Mouse (Mus musculus) thymus, postnatal 10 days (tissue): Measurements from ENCODE around the gene Car11.
A peak's percentile ranks its signal among the peaks of the same experiment; 100 is the strongest.

Experiments
- DNase-seq, 2 experiments: peaks; one replicate each; pipeline ENCODE4 v3.0.0; 2021; ENCODE audit warnings: low spot score in 2 of 2

Car11 gene

DNA sequence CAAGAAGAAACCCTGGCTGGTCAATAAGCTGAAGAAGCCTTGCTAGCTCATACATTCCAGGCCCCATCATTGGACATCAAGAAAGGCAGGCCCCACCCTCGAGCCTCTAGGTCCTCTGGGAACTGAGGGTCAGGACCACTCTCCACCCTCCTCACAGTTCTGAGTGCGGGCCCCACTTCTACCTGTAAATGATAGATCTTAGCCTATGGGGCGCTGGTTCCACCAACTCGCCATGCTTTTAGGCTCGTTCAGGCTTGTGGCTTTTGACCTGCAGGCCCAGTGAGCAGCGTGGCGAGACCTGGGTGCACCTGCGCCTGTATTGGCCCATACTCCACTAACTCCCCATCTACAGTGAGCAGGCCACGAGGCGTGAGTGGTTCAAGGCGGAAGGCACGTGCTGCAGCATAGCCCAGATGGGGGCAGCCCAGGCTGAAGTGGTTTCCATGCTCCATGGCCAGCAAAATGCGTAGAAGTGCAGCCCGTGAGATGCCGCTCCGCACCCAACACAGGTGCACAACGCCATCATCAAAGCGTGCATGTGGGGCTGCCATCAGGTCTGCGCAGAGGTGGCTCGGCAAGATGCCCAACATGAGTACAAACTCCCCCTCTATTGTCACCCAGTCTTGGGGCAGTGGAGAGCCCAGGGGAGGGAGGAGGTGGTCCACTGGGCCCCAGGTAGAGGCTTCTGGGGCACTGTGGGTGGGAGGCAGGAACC, 11.0 kb downstream of the Car11 start:
- no peak for DNase-seq

DNA sequence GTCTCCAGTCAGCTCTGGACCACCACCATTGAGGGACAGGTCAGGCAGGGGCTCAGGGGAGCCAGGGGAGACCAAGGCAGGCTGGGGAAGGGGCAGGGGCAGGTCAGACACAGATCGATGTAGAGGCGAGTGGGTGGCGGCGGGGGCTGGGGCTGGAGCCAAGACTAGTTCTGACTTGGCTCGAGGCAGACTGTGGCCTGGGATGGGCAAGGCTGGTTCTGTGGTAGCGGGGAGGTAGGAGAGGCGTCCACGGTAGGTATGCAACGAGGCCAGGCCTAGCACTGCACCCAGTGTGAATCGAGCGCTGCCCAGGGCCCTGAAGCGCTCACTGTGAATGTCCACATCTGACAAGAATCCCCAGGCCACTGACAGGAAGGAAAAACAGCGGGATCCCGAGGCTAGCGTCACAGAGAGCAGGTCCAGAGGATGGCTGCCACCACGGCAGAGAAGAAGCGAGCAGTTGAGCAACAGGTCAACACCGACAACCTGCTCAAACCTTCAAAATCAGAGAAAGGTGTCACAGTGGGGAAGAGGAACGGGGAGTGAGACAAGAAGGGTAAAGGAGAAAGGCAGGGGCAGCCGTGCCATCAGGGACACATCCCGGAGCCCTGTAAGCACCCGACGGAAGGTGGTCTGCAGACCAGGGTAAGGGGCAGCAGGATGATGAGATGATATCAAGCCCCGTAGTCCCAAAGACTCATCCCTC, 11.8 kb downstream of the Car11 start:
- no peak for DNase-seq

DNA sequence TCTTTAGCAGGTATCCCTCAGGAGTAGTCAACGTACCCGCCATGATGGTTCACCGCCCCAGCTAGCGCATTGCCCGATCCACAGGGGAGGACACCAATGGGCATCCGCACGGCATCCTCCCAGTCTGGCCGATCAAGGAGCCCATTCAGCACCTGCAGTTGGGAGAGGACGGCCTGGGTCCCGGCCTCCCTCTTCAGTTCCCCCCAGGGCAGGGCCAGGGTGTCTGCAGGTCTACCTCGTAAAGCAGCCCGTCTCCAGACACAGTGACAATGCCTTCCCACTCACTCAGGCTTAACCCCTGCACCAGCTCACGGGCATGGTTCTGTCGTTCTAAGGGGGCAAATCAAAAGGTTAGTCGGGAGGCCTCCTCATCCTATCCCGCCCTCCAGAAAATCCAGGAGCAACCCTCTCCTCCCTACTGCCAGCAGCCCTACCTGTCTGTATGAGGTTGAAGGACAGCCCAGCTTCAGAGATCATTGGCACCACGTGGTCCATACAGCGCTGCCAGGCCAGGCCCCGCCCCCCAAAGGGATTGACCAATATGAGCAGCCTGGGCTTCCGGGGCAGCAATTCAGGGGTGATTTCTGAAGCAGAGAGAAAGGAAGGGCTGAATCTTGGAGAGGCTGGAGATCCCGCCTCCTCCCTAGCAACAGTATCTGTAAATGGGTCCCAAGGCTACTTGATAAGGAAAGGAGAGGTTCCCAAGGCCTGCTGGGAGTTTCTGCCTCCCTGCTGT, 12.5 kb downstream of the Car11 start:
- no peak for DNase-seq

DNA sequence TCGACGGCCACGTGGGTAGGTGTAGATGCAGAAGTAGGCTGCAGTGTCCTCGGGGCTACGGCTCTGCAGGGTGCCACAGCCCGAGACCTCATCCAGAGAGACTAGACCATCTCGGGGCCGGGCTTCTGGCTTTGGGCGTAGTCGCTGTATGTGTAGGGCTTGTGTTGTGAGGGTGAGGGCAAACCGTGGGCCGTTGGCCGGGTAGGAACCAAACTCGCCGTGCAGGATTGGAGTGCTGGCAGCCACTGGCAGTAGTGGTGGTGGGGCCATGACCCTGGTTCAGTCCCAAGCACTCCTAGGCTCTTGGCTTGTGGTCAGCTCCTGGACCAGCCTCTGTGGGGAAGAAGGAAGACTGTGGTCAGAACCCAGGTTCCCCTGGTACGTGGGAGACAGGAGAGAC, 13.8 kb downstream of the Car11 start:
- DNase-seq, result no peak

DNA sequence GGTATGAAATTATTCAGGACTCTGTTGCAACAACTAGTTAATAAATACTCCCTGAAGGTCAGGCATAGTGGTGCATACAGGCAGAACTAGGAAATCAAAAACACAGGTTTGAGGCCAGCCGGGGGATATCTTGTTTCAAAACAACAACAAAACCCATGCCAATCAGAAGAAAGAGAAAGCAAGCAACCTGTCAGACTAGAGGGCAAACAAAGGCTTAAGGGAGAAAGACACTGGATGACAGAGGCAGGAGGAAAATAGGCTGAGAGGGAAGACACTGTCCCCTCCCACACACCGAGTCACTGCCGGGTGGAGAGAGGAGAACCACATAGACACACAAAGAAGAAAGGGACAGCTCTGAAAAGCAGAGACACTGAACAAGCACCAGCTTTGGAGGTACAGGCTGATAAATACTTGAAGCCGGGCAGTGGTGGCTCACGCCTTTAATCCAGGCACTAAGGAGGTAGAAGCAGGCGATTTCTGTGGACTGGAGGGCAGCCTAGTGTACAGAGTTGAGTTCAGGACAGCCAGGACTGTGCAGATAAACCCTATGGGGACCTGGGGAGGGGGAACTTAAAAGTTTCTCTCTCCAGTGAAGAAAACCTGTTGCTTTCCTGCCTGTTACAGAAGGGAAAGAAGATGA, 14.4 kb downstream of the Car11 start:
- no peak for DNase-seq

DNA sequence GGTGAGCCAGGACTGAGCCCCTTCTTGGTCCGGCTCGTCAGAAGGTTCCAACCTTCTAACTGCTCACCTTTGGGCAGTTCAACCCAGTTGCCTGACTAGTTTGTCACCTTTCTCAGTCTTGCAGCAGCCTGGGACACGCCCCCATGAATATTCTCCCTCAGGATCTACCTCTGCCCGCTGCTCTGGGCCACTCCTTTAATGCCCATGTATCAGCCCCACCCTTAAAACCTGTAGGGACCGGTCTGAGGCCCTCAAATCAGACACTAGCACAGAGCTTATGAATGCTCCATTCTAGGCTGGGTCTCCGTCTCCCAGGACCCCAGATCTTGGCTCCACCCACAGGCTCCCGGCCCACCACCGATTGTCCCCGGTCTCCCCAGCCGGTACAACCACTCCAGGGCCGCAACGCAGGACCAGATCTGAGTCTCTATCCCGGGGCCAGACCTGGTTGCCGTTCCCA, 15.0 kb downstream of the Car11 start:
- DNase-seq, result no peak

DNA sequence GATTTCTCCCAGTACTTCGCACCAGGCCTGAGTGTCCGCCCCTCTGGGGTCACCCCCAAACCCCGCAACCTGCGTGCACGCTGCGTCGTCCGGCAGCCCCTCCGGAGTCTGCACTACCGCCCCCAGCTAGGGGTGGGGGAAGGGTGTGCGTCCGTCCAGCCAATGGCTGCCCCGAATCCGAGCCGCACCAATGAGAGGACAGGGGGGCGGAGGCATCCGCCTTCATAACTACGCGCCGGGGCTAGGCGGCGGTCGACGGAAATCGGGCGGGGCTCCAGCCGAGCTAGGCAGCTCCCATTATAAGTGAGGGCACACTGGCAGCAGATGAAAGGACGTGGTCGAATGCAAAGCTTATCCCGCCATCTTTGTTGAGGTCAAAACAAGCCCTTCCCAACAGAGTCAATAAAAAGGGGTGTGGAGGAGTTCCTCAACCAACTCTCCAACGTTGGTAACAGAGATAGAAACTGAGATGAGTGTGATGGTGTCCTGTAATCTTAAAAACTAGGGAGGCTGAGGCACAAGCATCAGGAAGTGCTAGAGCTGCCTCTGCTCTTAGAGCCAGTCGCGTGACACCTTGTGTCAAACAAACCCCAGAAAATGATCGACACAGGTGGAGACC, 15.6 kb downstream of the Car11 start, which contains the start of gene Rpl18:
Gene Rpl18 (plus strand): TSS at position 368 of the 619 bp plus-strand sequence.
- peak; percentile 96 to 98 for DNase-seq

DNA sequence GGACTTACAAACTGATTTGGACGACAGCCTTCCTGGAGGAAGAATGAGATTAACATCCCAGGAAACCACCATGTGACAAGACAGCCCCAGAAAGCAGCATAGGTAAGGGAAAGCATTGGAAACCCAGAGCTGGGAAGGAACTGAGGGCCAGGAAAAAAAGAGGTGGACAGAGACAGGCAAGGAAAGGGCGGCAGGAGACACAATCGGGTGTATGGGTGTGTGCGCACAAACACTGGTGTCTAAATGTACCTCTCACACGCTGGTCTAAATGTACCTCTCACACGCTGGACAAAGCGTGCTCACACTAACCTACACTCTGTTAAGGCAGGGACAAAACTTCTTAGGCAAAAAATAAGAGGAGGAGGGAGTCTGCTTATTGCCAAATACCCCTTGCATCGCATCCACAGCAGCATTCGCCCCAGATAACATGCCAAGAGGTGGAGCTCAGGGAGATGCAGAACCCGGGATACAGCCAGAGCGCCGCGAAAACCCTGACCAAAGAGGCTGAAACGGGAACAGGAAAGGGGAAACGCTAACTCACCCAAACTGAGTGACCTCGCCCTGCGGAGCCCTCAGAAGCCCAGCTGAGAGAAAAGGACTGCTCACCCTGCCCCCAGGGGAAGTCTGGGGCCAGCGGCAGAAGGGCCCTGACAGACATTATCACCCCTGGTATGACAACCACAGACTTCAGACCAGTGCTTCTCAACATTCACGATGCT, 16.3 kb downstream of the Car11 start:
- DNase-seq, result peak in 1 of 2 experiments; percentile 13

DNA sequence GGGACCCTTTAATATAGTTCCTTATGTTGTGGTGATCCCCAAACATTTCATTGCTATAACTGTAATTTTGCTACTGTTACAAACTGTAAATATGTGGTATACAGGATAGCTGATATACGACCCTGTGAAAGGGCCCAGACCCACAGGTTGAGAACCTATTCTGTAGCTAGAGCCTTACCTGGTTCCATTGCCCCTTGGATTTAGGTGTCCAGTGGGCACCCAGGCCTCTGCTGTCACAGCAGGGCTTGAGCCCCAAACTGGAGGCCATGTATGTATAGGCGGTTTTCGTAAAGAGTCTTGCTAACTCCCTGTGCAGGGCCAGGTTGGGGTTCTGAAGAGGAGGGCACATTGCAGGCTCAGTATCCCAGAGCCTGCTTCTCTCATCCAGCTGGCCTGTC, 16.8 kb downstream of the Car11 start:
- DNase-seq, result peak in 1 of 2 experiments; percentile 3

DNA sequence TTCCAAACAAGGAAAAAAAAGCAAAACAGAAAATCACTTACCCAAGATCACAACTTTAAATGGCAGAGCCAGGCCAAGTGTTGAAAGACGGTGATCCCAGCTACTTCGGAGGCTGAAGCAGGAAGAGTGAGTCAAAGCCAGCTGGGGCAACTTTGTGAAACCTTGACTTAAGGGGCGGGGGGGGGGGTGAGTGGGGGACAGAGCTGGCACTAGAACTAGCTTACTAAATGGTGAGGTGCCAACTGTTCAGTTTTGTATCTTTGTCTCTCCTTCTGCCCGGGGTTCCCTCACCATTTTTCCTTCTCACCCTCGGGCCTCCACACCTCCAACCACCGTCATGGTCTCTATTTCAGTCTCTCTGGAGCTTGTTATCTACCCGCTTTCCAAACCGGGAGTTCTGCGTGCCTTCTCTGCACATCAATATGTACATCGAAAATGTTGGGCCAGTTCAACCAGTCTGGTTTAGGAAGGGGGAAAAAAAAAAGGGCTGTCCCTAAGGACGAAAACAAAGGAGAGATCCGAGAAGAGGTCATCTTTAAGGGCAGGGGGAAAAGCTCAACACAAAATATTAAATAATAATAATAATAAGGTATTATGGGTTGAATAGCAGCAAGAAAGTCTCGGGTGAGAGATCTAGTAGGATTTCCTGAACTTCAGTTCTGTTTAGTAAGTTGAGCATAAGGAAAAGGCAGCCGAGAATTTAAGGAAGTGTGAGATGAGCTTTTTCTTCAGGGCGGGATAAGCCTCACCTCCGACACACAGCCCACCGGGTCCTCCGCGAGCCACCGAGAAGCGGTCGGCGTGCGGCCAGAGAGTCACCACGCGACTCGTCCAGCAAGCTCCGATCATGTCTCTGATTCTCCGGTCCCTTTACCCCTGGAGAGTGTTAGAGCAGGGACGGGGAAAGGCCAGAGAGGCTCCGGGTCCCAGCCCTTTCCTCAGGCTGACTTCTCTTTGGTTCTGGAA, 17.6 kb downstream of the Car11 start:
- peak in 1 of 2 experiments; percentile 7 for DNase-seq

DNA sequence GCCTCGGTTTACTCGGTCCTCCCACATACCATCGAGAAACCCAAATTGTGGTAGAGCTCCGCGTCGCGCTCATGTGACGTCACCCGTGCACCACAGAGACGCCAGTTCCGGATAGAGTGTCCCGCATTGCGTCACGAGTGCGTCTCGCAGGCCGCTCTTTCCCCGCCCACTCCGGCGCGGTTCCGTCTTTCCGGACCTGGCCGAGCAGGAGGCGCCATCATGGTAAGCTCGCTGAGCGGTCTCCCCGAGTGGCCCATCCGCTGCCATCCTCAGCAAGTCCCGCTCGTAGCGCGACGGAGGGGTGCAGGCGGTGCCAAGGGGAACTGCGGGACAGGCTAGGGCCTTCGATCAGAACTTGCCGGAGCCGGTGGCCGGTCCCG, 18.3 kb downstream of the Car11 start, which contains the start of gene Sphk2:
Gene Sphk2 (minus strand): TSS at position 85 of the 380 bp plus-strand sequence.
- DNase-seq, result peak; percentile 97

DNA sequence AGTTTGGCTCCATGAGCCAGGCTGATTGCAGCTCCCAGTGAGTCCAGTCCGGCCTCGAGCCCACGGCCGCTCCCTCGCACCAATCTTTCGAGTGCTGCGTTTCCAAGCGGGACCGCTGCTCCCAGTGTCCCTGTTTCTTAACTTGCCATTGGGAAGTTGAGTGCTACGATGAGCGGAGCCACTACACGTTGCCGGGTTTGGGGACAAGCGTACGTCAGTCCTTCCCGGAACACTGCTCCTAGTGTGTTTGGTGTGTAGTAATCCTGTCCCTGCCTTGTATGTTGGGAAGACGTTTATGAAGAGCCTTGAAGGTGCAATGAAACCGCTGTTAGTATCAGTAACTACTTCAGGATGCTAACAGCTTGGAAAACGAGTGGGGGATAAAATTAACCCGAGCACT, 18.7 kb downstream of the Car11 start:
- DNase-seq, result no peak

DNA sequence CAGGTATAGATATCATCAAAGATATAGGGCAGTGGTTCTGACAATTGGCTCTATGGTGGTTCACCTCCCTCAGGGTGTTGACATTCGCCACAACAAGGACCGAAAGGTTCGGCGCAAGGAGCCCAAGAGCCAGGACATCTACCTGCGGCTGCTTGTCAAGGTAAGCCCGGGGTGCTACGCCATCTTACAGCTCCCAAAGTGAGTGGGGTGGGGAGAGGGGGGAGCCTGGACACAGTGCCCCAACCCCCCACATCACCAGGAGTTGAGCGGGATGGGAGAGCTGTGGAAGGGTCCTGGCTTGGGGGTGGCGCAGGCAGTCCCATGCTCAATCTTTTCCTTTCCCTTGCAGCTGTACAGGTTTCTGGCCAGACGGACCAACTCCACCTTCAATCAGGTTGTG, 19.5 kb downstream of the Car11 start:
- DNase-seq, result peak in 1 of 2 experiments; percentile 3

DNA sequence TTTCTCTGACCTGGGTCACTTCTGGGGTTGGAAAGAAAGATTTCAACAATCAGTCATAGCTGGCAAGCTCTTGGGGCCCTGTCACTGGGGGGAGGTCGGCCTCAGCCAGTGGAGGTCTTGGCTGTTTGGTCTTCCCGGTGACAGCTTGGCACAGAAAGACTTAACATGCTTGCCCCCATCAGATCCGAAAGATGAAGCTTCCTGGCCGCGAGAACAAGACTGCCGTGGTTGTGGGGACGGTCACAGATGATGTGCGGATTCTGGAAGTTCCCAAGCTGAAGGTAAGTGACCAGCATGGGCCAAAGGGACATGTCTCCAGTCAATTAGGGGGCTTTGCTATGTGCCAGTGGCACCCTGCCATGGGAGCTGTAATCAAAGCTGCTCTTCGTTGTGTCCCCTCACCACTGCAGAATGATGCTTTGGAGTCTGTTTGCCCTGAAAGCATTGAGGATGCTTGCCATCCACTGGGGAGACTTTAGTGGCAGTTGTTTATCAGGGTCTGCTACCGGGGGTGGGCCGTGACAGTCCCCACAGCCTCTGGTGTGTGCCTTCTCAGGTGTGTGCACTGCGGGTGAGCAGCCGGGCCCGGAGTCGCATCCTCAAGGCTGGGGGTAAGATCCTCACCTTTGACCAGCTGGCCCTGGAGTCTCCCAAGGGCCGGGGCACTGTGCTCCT, 20.2 kb downstream of the Car11 start:
- DNase-seq, result peak in 1 of 2 experiments; percentile 2

DNA sequence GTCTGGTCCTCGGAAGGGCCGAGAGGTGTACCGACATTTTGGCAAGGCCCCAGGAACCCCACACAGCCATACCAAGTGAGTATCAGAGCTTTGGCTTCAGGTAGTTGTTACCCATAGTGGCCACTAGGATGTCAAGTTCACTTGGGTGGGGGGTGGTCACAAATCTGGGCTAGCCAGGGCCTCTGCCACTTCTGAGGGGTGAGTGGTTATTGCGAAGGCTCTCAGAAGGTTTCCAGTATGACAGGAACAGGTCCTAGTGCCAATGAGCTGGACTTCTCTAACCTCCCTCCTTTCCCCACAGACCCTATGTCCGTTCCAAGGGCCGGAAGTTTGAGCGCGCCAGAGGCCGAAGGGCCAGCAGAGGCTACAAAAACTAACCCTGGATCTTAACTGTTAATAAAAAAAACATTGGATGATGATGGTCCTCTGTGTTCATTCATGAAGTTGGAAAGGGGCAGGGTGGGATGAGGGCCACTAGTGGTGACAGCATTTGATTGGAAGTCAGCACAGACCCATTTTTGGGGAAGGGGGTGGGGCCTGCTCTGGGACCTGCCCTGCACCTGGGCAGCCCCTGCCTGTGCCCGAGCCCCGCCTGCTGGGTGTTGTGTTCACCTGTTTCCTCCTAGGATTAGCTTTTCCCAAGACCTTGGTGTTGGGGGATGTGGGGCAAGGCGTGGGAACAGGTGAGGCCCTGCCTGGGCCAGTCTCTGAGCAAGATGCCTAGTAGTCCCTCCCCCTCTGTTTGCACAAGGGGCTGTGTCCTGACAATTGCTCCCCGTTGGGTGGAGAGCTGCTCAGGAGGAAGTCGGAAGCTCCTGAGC, 21.0 kb downstream of the Car11 start, which contains the start of gene Fam83e:
Gene Fam83e (plus strand): TSS at position 800 of the 821 bp plus-strand sequence.
- DNase-seq, result peak in 1 of 2 experiments; percentile 11

DNA sequence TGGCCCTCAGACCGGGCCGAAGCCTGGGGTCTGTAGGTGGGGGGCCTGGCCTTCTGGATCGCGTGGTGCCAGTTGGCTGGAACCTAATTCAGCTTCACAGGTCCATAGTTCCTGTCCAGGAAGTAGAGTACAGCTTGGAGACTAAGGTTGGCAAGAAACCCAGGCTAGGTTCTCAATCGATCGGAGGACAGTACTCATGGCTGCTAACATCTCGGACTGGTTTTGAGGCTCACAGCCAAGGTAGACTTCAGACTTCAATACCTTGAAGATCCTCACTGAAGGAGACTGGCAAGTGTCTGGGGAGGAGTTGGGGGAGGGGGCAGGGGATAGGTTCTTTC, 21.6 kb downstream of the Car11 start:
- DNase-seq, result no peak

DNA sequence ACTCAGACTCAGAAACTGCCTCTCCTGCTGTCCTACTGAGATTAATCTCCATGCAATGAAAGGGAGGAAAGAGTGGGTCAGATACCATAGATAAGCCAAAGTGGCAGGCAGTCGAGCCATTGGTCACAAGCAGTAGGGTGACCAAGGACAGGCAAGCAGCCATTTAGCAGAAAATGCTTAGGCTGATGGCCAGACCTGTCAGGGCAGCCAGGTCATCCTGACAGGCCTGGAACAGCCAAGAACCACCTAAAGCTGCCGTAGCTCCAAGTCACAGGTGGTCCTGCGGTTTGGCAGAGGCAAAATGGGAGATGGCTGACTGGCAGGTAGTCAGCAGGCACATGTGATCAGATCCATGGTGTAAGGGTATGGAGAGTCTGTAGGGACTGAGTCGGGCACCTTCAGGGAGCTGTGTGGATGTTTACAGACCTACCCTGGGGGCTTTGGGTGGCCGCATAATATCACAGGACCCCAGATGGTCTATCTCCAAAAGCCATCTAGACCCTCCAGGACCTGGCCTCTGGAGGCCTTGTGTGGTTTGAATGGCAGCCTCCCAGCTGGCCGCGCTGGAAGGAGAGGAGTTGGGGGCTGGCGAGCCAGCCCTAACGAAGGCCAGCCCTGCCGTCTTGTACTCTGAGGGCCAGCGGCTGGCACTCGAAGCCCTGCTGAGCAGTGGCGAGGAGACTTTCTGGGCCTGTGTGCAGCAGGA, 22.2 kb downstream of the Car11 start:
- no peak for DNase-seq

DNA sequence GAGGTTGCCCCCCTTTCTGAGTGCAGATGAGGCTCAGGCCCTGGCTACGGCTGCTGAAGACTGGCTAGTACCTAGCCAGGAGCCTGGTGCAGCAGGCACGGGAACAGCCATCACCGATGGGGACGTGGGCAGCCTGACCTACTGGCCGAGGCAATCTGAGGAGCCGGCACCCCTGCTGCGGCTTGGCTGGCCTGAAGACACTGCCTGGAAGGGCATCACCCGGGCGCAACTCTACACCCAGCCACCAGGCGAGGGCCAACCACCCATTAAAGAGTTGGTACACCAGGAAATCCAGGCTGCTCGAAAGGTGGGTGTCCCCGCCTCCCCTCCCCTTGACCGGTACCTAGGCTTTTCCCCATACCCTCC, 22.7 kb downstream of the Car11 start:
- no peak for DNase-seq
